Mouse (Mus musculus) megakaryocyte, embryonic 14.5 days (primary cell): ENCODE measurements around the gene Stub1.

ENCODE experiments used
- FLI1 ChIP-seq: IDR thresholded peaks from 2 replicates; pipeline ENCODE4 v1.6.1; 2012; ENCODE audit warnings: low read length, inconsistent platforms, mixed read lengths
- GATA1 ChIP-seq: IDR thresholded peaks from 3 replicates; pipeline ENCODE4 v1.6.1; 2012; ENCODE audit warnings: mixed read lengths, low read length, inconsistent platforms, borderline replicate concordance

GRCm38 (mm10) chr17:25842509-25842908 is 9.3 kb upstream of the Stub1 start:
- TF ChIP-seq GATA1 (no peak), FLI1 (no peak)
